Mouse (Mus musculus) CH12.LX (cell line): ENCODE results near the gene Ccdc80. TPM values are rescaled to one million over a fixed set of nuclear protein-coding genes. Genes with fewer than 3 reads are reported as not detected.
A peak's percentile ranks its signal among the peaks of the same experiment; 100 is the strongest.

Experiments
- DNase-seq: peaks from one replicate; pipeline ENCODE4 v3.0.0-alpha.2; 2013; ENCODE audit errors: extremely low read depth
- H3K27ac ChIP-seq: 2 replicates; pipeline ENCODE4 v1.5.1; 2012; ENCODE audit warnings: low read depth, mild to moderate bottlenecking, control low read depth, moderate library complexity; ENCODE audit not compliant: insufficient read depth
- H3K27me3 ChIP-seq: replicated peaks from 2 replicates; pipeline ENCODE3; 2012; ENCODE audit warnings: inconsistent platforms
- H3K36me3 ChIP-seq, 2 experiments: replicated peaks in 1 of 2; 2 replicates each; pipeline versions ENCODE3 to v1.6.1; 2012; ENCODE audit warnings: inconsistent platforms in 1 of 2, low read length in 1 of 2, mild to moderate bottlenecking in 1 of 2, mixed read lengths in 1 of 2, moderate library complexity in 1 of 2; ENCODE audit not compliant: control insufficient read depth in 1 of 2, insufficient read depth in 1 of 2
- H3K4me1 ChIP-seq, 2 experiments: 2 replicates each; pipeline ENCODE4 v1.6.1; 2012; ENCODE audit warnings: inconsistent platforms in 1 of 2, moderate library complexity in 1 of 2; ENCODE audit not compliant: insufficient read depth in 2 of 2, control insufficient read depth in 1 of 2
- H3K4me2 ChIP-seq: 2 replicates; pipeline ENCODE4 v1.6.1; 2012; ENCODE audit warnings: low read depth, mild to moderate bottlenecking, control low read depth; ENCODE audit not compliant: poor library complexity, insufficient read depth, severe bottlenecking
- H3K4me3 ChIP-seq, 3 experiments: fragments of 150-350 bp in 1 of 3; sonication (generic) in 1 of 3; replicated peaks in 1 of 3; 2 replicates each; pipeline versions ENCODE3 to v1.5.1; 2011 to 2012; ENCODE audit warnings: low read depth in 2 of 3, low read length in 2 of 3, mild to moderate bottlenecking in 2 of 3, moderate library complexity in 2 of 3, control low read depth in 1 of 3, improper control_type of control experiment in 1 of 3, inconsistent platforms in 1 of 3, mixed read lengths in 1 of 3; ENCODE audit not compliant: poor library complexity in 1 of 3
- H3K79me2 ChIP-seq: replicated peaks from 2 replicates; pipeline ENCODE4 v1.6.1; 2012; ENCODE audit warnings: mild to moderate bottlenecking, moderate library complexity; ENCODE audit not compliant: control insufficient read depth, poor library complexity, insufficient read depth, severe bottlenecking; ENCODE audit errors: extremely low read depth
- H3K9ac ChIP-seq: 2 replicates; pipeline ENCODE4 v1.6.1; 2012; ENCODE audit warnings: low read depth, mild to moderate bottlenecking, control low read depth, moderate library complexity; ENCODE audit not compliant: insufficient read depth
- H3K9me3 ChIP-seq: replicated peaks from 2 replicates; pipeline ENCODE3; 2012; ENCODE audit warnings: low read length, inconsistent platforms, mixed read lengths
- CHD1 ChIP-seq: IDR thresholded peaks from 2 replicates; pipeline ENCODE4 v1.6.1; 2012; ENCODE audit warnings: low read depth, low read length, improper control_type of control experiment, inconsistent platforms
- CTCF ChIP-seq, 2 experiments: IDR thresholded peaks in 1 of 2; conservative IDR thresholded peaks in 1 of 2; 2 replicates each; pipeline ENCODE4 v1.5.1; 2011 to 2012; ENCODE audit warnings: low read depth in 2 of 2, low read length in 2 of 2, improper control_type of control experiment in 1 of 2, inconsistent platforms in 1 of 2, mild to moderate bottlenecking in 1 of 2, moderate library complexity in 1 of 2
- E2F4 ChIP-seq: IDR thresholded peaks from 2 replicates; pipeline ENCODE4 v1.6.1; 2011; ENCODE audit warnings: low read depth, low read length, improper control_type of control experiment; ENCODE audit not compliant: insufficient replicate concordance
- EP300 ChIP-seq: IDR thresholded peaks from 2 replicates; pipeline ENCODE4 v1.6.1; 2011; ENCODE audit warnings: low read length, improper control_type of control experiment
- ETS1 ChIP-seq: conservative IDR thresholded peaks from 2 replicates; pipeline ENCODE4 v1.6.1; 2012; ENCODE audit warnings: low read depth, mild to moderate bottlenecking, inconsistent platforms, low read length, improper control_type of control experiment, moderate library complexity
- HCFC1 ChIP-seq: IDR thresholded peaks from 2 replicates; pipeline ENCODE4 v1.6.1; 2012; ENCODE audit warnings: low read depth, mild to moderate bottlenecking, inconsistent platforms, low read length, improper control_type of control experiment
- IRF4 ChIP-seq: IDR thresholded peaks from 2 replicates; pipeline ENCODE4 v1.6.1; 2014; ENCODE audit warnings: low read depth, mild to moderate bottlenecking, inconsistent platforms, low read length, improper control_type of control experiment
- MAFK ChIP-seq: IDR thresholded peaks from 2 replicates; pipeline ENCODE4 v1.6.1; 2011; ENCODE audit warnings: low read length, improper control_type of control experiment; ENCODE audit not compliant: insufficient replicate concordance
- MAX ChIP-seq: IDR thresholded peaks from 2 replicates; pipeline ENCODE4 v1.6.1; 2011; ENCODE audit warnings: low read length, improper control_type of control experiment
- MYC ChIP-seq: IDR thresholded peaks from 2 replicates; pipeline ENCODE4 v1.6.1; 2011; ENCODE audit warnings: low read depth, mild to moderate bottlenecking, improper control_type of control experiment, low read length
- POLR2AphosphoS2 ChIP-seq: IDR thresholded peaks from 2 replicates; pipeline ENCODE4 v1.6.1; 2011; ENCODE audit warnings: low read depth, low read length, improper control_type of control experiment
- RAD21 ChIP-seq: IDR thresholded peaks from 2 replicates; pipeline ENCODE4 v1.6.1; 2011; ENCODE audit warnings: low read depth, mild to moderate bottlenecking, low read length, improper control_type of control experiment, moderate library complexity
- SMC3 ChIP-seq: IDR thresholded peaks from 2 replicates; pipeline ENCODE4 v1.6.1; 2011; ENCODE audit warnings: low read depth, low read length, improper control_type of control experiment
- ZNF384 ChIP-seq: IDR thresholded peaks from 2 replicates; pipeline ENCODE4 v1.6.1; 2012; ENCODE audit warnings: low read depth, low read length, improper control_type of control experiment, inconsistent platforms
- dilution Hi-C: fragments of 300-500 bp; cut with MboI; formaldehyde crosslinking; loops from 2 replicates; pipeline ENCODE4 v1.14.3; 2020; ENCODE audit warnings: low sequenced_read_pairs; ENCODE audit not compliant: extremely low pct_unique_long_range_greater_than_20kb, extremely low pct_ligation_motif_present
- in situ Hi-C: fragments of 300-500 bp; cut with MboI; formaldehyde crosslinking; loops from 3 replicates; pipeline ENCODE4 v1.14.3; 2019; ENCODE audit warnings: low sequenced_read_pairs, low pct_ligation_motif_present, low pct_unique_long_range_greater_than_20kb, mixed read lengths
- polyA plus RNA-seq: library from polyadenylated mRNA; unstranded; fragments of >175 nt; gene quantifications from 2 replicates; pipeline ENCODE4 v1.2.1, GENCODE M21; 2012; ENCODE audit warnings: low read depth; ENCODE audit not compliant: insufficient read length
- total RNA-seq, 2 experiments: library from RNA; depleted of rRNA; stranded (reverse); fragments of 300-350 nt in 1 of 2; fragments of >200 nt in 1 of 2; gene quantifications; 2 replicates each; pipeline ENCODE4 v1.2.3; 2012 to 2014

Gene Ccdc80
- total and polyA plus RNA-seq, 3 experiments, result 3.9 to 9.5 (median 6.1) TPM

DNA sequence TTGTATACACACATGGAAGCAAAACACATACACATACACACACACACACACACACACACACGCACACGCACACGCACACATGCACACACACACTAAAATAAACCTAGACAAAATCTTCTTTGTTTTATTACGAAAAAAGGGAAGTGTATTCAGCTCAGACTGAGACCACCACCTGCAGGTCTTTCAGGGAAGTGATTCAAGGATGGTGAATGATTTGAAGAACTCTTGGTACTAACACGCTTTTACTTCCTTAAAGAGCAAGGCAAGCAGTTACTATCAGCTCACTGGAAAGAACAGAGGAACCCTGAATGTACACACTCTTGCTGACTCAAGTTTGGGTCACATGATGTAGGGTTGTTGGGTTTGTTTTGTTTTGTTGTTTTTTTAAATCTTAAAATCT is 49.4 kb downstream of the Ccdc80 start:
- Histone ChIP-seq H3K27me3 (no peaks in the 10 kb centered on the region), H3K9me3 (peaks cover 3% of the 10 kb centered on the region), H3K36me3 (peaks cover 53 to 73% of the 10 kb centered on the region in 2 experiments), H3K79me2 (no peaks in the 10 kb centered on the region)
- in situ Hi-C loops, result loop anchor here (5.0 kb wide), 1 partner anchor 45 kb away; no protein-coding TSS in a partner anchor
- TF ChIP-seq MAX, result no peak
- TF ChIP-seq ETS1, result 0 out of 2 replicates have a peak, but pooled peaks have one; percentile 15
- TF ChIP-seq ZNF384, result no peak
- TF ChIP-seq EP300, result peak; percentile 52; the same call in 1 of the 2 replicates
- no peak for TF ChIP-seq MAFK
- peak; percentile 29 to 64; a peak in 2 of 4 replicates for TF ChIP-seq CTCF (conservative IDR thresholded peaks at IDR 0.05 in 1 of 2, IDR thresholded peaks at IDR 0.05 in 1 of 2; ENCODE audit: low read depth in 2 of 2, low read length in 2 of 2)
- no peak for TF ChIP-seq POLR2AphosphoS2
- 0 out of 2 replicates have a peak, but pooled peaks have one; percentile 33 for TF ChIP-seq MYC
- TF ChIP-seq E2F4, result no peak
- no peak for TF ChIP-seq CHD1
- TF ChIP-seq RAD21, result peak; percentile 70
- TF ChIP-seq SMC3, result peak; percentile 54
- TF ChIP-seq, all 38 proteins: peak for 6
- no peak overlapping the region for H3K9ac ChIP-seq
- dilution Hi-C loops, result no loop called here
- H3K4me3 ChIP-seq, result no peak overlapping the region
- no peak overlapping the region for H3K27ac ChIP-seq
- peak; percentile 74 for DNase-seq
- no peak overlapping the region for H3K4me2 ChIP-seq
- peaks cover 0 to 27% of the 10 kb centered on the region in 2 experiments; a peak in 2 of 4 replicates for H3K4me1 ChIP-seq

DNA sequence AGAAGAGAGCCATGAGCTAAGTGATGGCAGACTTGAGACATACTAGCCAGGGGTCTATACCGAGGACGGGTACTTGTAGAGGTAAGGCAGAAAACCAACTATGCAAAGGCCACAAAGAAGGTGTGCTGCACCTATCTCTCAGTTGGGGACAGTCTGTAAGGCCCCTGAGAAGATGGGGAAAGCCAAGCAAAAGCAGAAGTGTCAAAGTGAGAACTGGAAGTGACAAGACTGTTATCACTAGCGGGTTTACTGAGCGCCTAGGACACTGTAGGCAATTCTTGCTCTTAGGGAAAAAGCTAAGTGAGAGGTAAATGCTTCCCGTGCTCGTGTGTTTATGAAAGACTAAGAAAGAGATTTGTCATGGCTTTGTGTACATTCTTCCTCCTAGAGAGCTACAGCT is 51.9 kb downstream of the Ccdc80 start:
- TF ChIP-seq IRF4 (peak; percentile 39; the same call in 1 of the 2 replicates), EP300 (peak; percentile 26; the same call in 1 of the 2 replicates), HCFC1 (no peak), MAX (no peak)
- TF ChIP-seq, all 38 proteins: peak for 2
- Histone ChIP-seq H3K9me3 (peaks cover 3% of the 10 kb centered on the region), H3K9ac (no peak overlapping the region), H3K27me3 (no peaks in the 10 kb centered on the region), H3K79me2 (no peaks in the 10 kb centered on the region), H3K4me1 (peaks cover 0 to 30% of the 10 kb centered on the region in 2 experiments; a peak in 2 of 4 replicates), H3K4me2 (no peak overlapping the region), H3K27ac (no peak overlapping the region), H3K36me3 (peaks cover 59 to 81% of the 10 kb centered on the region in 2 experiments), H3K4me3 (no peak overlapping the region)
- dilution Hi-C loops (no loop called here), in situ Hi-C loops (no loop called here)
- no peak for DNase-seq
